Mouse (Mus musculus) lung, adult 2 months (tissue): Measurements from ENCODE around the gene Gm14399.
"Not testable (repeated sequence)": the region's sequence is repeated elsewhere in the genome, so short reads cannot be mapped to it uniquely, and the experiment has no call there.

ENCODE experiments used
- CTCF ChIP-seq: fragments of 200-500 bp; IDR thresholded peaks from 2 replicates; pipeline ENCODE4 v1.5.1; 2011; ENCODE audit warnings: mild to moderate bottlenecking, low read length, control low read depth; ENCODE audit not compliant: insufficient read depth
- POLR2A ChIP-seq: fragments of 200-500 bp; IDR thresholded peaks from 2 replicates; pipeline ENCODE4 v1.6.1; 2011; ENCODE audit warnings: low read depth, mild to moderate bottlenecking, control low read depth, low read length, borderline replicate concordance; ENCODE audit errors: extremely low read depth

DNA sequence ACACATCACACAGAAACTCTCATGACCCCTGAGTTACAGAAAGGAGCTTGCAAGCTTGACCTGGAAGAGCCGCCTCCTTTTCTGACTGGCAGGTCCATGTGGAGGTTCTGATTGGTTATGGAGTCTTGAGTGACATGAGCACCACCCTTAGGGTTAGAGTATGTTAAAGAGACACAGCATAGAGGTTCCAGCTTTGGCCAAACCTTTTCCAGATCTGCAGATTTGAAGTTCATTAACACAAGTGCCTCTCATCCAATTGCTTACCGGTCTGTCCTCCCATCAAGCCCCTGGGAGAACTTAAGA lies at the start of gene Gm14399:
- TF ChIP-seq CTCF, POLR2A: not testable (repeated sequence)
